Mouse (Mus musculus) spleen, adult 18-20 months (tissue): ENCODE measurements at regions not wholly inside any gene's neighbourhood (a gene's known extent, or its start where the extent isn't known, plus 50 kb on each side); places are given as distances from the start of the nearest gene placed in this dataset.
"Not testable (repeated sequence)": the region's sequence is repeated elsewhere in the genome, so short reads cannot be mapped to it uniquely, and the experiment has no call there.

ENCODE experiments used
- DNase-seq, 2 experiments: peaks; one replicate each; pipeline ENCODE4 v3.0.0; 2022; ENCODE audit warnings: mixed read lengths in 2 of 2

DNA sequence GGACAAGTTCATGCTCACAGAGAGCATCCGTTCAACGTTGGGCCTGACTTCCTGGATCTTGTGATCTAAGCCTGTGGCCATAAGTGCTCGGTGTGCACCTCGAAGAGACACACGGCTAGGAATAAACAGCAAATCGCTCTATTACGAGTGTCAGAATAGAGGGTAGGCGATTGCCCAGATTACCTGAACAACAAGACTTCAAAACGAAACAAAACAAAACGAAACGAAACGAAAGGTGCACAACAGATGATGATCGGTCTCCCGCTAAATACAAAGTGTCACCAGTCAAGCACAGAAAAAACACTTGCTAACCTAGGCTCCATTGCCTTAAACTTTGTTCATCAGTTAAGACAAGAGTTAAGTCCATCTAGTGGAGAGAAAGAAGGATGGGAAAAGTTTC lies 67.4 kb downstream of the Pdia4 start:
- DNase-seq, result not testable (repeated sequence)

DNA sequence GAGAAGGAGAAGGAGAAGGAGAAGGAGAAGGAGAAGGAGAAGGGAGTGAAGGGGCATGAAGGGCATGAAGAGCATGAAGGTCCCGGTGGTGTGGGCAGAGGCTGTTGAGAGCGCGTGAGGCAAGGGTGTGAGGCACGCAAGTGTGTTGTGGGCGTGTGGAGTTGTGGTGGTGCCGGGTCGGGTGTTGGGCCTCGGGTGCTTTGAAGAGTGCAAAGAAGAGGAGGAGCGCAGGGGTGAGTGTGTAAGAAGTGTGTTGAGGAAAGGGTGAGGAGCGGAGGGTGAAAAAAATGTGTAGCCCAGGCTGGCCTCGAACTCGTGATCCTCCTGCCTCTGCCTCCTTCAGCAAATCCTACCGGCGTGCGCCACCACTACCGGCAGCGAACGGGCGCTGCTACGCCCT lies 69.4 kb downstream of the Pdia4 start:
- DNase-seq, result peak in 1 of 2 experiments; percentile 34

DNA sequence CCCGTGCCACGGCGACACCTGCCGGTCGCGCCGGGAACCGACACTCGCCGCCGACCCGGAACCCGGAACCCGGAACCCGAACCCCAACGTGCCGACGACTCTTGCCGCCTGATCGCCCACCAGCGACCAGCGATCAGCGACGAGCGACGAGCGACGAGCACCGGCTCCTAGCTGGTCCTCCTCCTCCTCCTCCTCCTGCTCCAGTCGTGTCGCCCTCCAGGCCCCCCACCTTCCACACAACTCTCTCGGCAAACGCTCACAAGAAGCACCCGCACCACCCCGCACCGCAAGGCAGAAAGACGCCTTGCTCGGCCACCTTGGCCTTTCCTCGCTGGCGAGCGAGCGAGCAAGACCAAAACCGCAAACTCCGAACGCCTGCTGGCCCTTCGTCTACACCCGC lies 73.0 kb downstream of the Pdia4 start:
- DNase-seq, result peak in 1 of 2 experiments; percentile 22

DNA sequence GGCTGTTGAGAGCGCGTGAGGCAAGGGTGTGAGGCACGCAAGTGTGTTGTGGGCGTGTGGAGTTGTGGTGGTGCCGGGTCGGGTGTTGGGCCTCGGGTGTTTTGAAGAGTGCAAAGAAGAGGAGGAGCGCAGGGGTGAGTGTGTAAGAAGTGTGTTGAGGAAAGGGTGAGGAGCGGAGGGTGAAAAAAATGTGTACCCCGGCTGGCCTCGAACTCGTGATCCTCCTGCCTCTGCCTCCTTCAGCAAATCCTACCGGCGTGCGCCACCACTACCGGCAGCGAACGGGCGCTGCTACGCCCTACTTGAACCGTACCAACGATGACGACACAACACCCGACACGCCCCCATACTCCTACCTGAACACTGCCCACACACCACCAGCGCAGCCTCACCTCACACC lies 73.5 kb downstream of the Pdia4 start:
- DNase-seq, result peak; percentile 62 to 65

DNA sequence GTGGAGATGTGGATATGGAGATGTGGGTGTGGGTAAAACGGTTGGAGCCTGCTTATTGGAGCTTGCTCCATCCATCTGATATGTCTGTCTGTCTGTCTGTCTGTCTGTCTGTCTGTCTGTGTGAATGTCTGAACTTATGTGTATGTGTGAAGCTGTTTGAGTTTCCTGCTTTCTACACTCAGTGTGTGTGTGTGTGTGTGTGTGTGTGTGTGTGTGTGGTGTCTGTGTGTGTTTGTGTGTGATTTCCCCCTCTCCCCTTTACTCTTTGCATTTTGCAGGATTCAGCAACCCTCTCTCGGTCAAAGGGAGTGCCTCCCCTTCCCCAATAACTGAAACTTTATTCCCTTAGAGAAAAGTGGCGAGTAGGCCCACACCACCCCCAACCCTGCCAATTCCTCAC lies 75.3 kb downstream of the Pdia4 start:
- not testable (repeated sequence) for DNase-seq
